Mouse (Mus musculus): ENCODE results near the gene Qk. TPM values are rescaled to one million over a fixed set of nuclear protein-coding genes. Genes with fewer than 3 reads are reported as not detected.
A peak's percentile ranks its signal among the peaks of the same experiment; 100 is the strongest.

The Qk gene
- polyA plus RNA-seq, 1 experiment from 2014 or later = 35.7 TPM

DNA sequence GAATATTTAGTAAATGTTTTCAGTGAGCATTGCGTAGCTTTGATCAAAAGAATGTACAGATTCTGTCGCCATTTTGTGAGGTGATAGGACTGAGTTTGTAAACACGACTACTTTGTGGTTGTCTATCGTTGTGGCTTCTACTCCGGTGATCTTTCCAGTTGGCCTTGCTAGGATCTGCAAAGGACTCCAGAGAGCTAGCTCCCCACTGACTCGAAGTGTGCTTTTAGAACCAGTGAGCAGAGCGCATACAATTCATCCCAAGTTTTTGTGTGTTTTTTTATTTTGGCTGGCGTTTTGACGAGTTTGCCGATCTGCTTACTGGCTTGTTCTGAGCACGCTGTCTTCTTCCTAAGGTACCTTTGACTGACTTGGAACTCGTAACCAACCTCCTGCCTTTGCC is 16.9 kb upstream of the Qk start:
- no peak for ATAC-seq (ENCODE audit: low FRiP score, low read depth)
- WGBS = 85% methylated on average over 12 of the region's 12 CpGs
- Histone ChIP-seq H3K4me2 (replicated peaks) (no peak overlapping the region), H3K9ac (no peak overlapping the region), H3K27me3 (no peaks in the 10 kb centered on the region), H3K27ac (no peak overlapping the region), H3K36me3 (no peaks in the 10 kb centered on the region), H3K4me3 (no peak overlapping the region), H3K4me1 (peaks cover 14% of the 10 kb centered on the region), H3K9me3 (no peaks in the 10 kb centered on the region)

DNA sequence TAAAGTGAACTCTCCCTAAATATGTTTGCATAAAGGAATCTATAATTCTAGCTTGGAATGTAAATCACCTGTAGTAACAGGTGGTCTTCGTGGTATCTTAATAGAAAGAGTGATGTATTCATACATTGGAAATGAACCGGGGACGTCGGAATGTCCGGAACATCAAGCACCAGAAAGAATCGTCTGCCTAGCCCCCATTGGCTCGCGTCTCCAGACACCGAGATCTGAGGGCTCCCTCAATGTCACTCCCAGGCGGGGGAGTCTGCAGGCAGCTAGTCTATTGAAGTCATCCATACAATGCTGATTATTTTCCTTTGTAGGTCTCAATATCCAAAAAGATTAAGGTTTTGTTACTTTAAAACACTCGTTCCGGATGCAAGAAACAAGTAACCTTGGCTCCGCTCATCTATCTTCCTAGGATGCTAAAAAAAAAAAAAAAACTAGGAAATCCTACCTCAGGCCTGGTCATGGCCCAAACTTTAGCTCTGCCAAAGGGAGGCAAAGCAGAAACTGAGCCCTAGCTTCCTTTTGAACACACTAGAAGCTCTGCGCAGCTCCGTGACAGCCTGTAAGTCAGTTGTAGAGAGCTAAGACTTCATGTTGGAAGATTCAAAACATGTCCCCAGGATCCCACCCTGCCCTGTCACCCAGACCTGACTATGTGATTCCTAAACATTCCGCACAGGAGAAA is 16.3 kb upstream of the Qk start:
- H3K4me3 ChIP-seq = peak overlapping the region; percentile 51
- 22% methylated on average over 16 of the region's 16 CpGs for WGBS
- H3K27ac ChIP-seq = peak overlapping the region; percentile 89; the same call in 1 of the 2 replicates
- peaks cover 14% of the 10 kb centered on the region for H3K4me1 ChIP-seq
- H3K36me3 ChIP-seq = no peaks in the 10 kb centered on the region
- peak overlapping the region; percentile 82 for H3K4me2 ChIP-seq (replicated peaks)
- no peaks in the 10 kb centered on the region for H3K27me3 ChIP-seq
- H3K9ac ChIP-seq = peak overlapping the region; percentile 78
- H3K9me3 ChIP-seq = no peaks in the 10 kb centered on the region
- peak; percentile 52; the same call in 1 of the 2 replicates for ATAC-seq (ENCODE audit: low FRiP score, low read depth)

DNA sequence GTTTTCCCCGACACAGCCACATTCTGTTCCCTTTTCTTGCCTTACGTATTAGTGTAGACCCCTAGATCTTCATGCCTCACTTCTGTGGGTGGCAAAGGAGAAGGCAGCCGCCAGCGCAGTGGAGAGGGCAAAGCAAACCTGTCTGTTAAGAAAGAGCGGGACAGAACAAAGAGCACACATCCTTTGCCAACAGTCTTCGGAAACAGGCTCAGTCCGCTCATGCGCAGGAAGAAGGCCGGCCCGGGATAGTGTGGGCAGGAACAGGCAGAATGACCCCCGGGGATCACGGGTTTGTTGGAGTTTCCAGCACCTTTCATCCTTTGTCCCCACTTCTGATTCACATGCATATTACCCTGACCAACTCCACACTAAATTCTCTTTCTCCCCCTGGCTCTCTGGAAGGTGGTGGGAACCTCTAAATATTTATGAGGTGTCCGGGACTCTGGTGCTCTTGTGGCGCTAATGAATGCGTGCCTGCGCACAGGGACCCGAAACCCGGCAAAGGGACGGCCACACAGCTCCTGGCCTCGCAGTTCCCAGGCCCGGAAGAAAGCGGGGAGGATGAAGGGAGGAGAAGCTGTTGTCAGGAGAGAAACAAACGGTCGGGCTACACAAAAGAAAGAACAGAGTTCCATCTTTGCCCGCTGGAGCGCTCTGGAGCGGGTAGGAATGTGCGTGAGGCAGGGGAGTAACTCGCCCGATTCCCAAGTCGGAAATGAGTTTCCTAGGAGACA is 15.5 kb upstream of the Qk start:
- peak overlapping the region; percentile 82 for H3K4me2 ChIP-seq (replicated peaks)
- WGBS = under 1% methylated on average over 31 of the region's 31 CpGs
- H3K27me3 ChIP-seq = no peaks in the 10 kb centered on the region
- ATAC-seq (ENCODE audit: low FRiP score, low read depth) = peak; percentile 87
- peak overlapping the region; percentile 51 for H3K4me3 ChIP-seq
- no peaks in the 10 kb centered on the region for H3K9me3 ChIP-seq
- H3K36me3 ChIP-seq = no peaks in the 10 kb centered on the region
- peak overlapping the region; percentile 89 for H3K27ac ChIP-seq
- peaks cover 14% of the 10 kb centered on the region for H3K4me1 ChIP-seq
- H3K9ac ChIP-seq = peak overlapping the region; percentile 78

GRCm38 (mm10) chr17:10334481-10334880 is 14.8 kb upstream of the Qk start:
- H3K4me2 ChIP-seq (replicated peaks) = peak overlapping the region; percentile 82
- ATAC-seq (ENCODE audit: low FRiP score, low read depth) = peak; percentile 35; the same call in 1 of the 2 replicates
- H3K4me1 ChIP-seq = peaks cover 14% of the 10 kb centered on the region
- H3K9me3 ChIP-seq = no peaks in the 10 kb centered on the region
- H3K9ac ChIP-seq = peak overlapping the region; percentile 78
- no peaks in the 10 kb centered on the region for H3K36me3 ChIP-seq
- WGBS = 21% methylated on average over 1 of the region's 1 CpGs
- no peaks in the 10 kb centered on the region for H3K27me3 ChIP-seq
- H3K27ac ChIP-seq = peak overlapping the region; percentile 89
- H3K4me3 ChIP-seq = peak overlapping the region; percentile 51

GRCm38 (mm10) chr17:10333321-10333720 is 13.7 kb upstream of the Qk start:
- H3K9me3 ChIP-seq = no peaks in the 10 kb centered on the region
- no peak overlapping the region for H3K9ac ChIP-seq
- H3K4me1 ChIP-seq = peaks cover 14% of the 10 kb centered on the region
- H3K36me3 ChIP-seq = peaks cover 3% of the 10 kb centered on the region; the same call in 1 of the 2 replicates
- no peak overlapping the region for H3K4me3 ChIP-seq
- H3K27me3 ChIP-seq = no peaks in the 10 kb centered on the region
- no peak for ATAC-seq (ENCODE audit: low FRiP score, low read depth)
- H3K4me2 ChIP-seq (replicated peaks) = no peak overlapping the region
- H3K27ac ChIP-seq = no peak overlapping the region
- 89% methylated on average over 8 of the region's 8 CpGs for WGBS

DNA sequence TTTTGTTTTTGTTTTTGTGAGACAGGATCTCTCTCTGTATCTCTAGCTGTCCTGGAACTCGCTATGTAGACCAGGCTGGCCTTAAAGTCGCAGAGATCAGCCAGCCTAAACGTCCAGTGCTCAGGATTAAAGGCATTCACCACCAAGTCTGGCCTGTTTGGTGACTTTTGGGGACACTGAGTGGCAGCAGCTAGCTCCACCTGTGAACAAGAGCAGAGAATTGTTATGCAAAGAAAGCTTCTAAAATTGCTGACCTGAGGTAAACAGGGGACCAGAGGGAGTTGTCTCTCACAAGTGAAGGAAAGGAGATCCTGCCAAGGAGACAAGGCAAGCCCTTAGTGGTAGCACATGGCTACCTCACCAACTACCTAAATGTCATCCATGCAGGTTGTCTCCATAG is 12.5 kb upstream of the Qk start:
- Histone ChIP-seq H3K9ac (no peak overlapping the region), H3K36me3 (peaks cover 3% of the 10 kb centered on the region; the same call in 1 of the 2 replicates), H3K27me3 (no peaks in the 10 kb centered on the region), H3K4me2 (replicated peaks) (no peak overlapping the region), H3K9me3 (no peaks in the 10 kb centered on the region), H3K4me1 (peaks cover 14% of the 10 kb centered on the region), H3K27ac (no peak overlapping the region), H3K4me3 (no peak overlapping the region)
- ATAC-seq (ENCODE audit: low FRiP score, low read depth) = no peak
- 75% methylated on average over 3 of the region's 3 CpGs for WGBS

- 83% methylated on average over 5 of the region's 5 CpGs for WGBS
These were observed 9.8 kb upstream of the Qk start for GRCm38 (mm10) chr17:10329461-10329860.

DNA sequence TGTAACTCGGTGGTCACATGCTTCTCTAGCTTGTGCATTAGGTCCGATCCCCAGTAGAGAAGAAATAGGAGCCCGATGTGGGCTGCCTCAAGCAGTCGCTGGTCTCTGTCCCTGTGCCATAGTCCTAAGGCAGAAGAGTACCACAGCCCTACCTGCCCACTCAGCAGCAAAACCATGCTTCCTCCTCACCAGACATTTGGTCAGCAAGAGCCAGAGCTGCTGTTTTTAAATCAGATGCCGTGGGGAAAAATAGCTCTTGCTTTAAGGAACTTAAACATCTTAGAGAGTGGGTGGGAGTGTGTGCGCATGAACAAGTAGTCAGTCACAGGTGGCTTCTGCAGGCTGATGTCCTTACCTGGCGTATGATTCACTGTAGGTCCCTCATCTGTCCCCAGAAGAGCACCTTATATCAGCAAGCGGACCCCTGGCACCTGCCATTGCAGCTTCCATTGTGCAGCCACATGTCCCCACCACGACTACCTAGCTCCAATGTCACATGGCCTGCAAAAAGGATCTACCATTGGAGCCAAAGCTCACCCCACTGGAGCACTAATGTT is 9.0 kb upstream of the Qk start:
- peaks cover under 1% of the 10 kb centered on the region; the same call in 1 of the 2 replicates for H3K4me1 ChIP-seq
- H3K36me3 ChIP-seq = peaks cover 13% of the 10 kb centered on the region
- no peak for ATAC-seq (ENCODE audit: low FRiP score, low read depth)
- 88% methylated on average over 9 of the region's 9 CpGs for WGBS
- H3K4me3 ChIP-seq = no peak overlapping the region
- H3K27me3 ChIP-seq = no peaks in the 10 kb centered on the region
- no peak overlapping the region for H3K4me2 ChIP-seq (replicated peaks)
- H3K9ac ChIP-seq = no peak overlapping the region
- 0 out of 2 replicates have a peak, but pooled peaks cover 5% of the 10 kb centered on the region for H3K9me3 ChIP-seq
- H3K27ac ChIP-seq = no peak overlapping the region

More at GRCm38 (mm10) chr17:10329461-10329860, 9.8 kb upstream of the Qk start:
- Histone ChIP-seq H3K4me2 (replicated peaks) (no peak overlapping the region), H3K36me3 (peaks cover 13% of the 10 kb centered on the region), H3K9me3 (0 out of 2 replicates have a peak, but pooled peaks cover 5% of the 10 kb centered on the region), H3K4me3 (no peak overlapping the region), H3K4me1 (peaks cover 3% of the 10 kb centered on the region), H3K27ac (no peak overlapping the region), H3K27me3 (no peaks in the 10 kb centered on the region), H3K9ac (no peak overlapping the region)
- no peak for ATAC-seq (ENCODE audit: low FRiP score, low read depth)

GRCm38 (mm10) chr17:10327584-10328210 is 8.0 kb upstream of the Qk start:
- H3K9me3 ChIP-seq = 0 out of 2 replicates have a peak, but pooled peaks cover 5% of the 10 kb centered on the region
- no peak overlapping the region for H3K9ac ChIP-seq
- 72% methylated on average over 5 of the region's 5 CpGs for WGBS
- H3K36me3 ChIP-seq = peaks cover 13% of the 10 kb centered on the region
- no peaks in the 10 kb centered on the region for H3K27me3 ChIP-seq
- peaks cover 8% of the 10 kb centered on the region; the same call in 1 of the 2 replicates for H3K4me1 ChIP-seq
- no peak overlapping the region for H3K27ac ChIP-seq
- no peak overlapping the region for H3K4me2 ChIP-seq (replicated peaks)
- H3K4me3 ChIP-seq = no peak overlapping the region
- ATAC-seq (ENCODE audit: low FRiP score, low read depth) = no peak

DNA sequence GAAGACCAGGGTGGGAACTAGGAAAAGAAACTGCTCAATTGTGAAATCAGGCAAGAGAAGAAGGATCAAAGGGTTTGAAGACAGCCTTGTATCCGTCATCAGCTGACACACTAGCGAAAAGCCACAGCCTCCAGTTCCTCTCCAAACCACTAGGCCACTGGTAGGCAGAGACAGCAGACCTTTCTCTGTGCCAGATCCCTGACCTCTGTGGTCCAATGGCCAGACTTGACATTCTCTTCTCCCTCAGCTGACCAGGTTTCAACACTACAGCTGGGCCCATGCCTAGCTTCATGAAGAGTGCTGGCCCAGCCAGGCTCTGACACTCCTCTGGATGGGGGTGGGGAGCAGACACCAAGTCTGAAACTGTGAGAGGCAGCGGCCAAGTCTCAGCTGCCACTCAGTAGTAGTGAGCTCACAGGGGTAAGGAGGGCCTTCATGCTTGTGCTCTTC is 7.0 kb upstream of the Qk start:
- Histone ChIP-seq H3K4me2 (replicated peaks) (no peak overlapping the region), H3K4me3 (no peak overlapping the region), H3K9ac (no peak overlapping the region), H3K27ac (no peak overlapping the region), H3K9me3 (0 out of 2 replicates have a peak, but pooled peaks cover 5% of the 10 kb centered on the region), H3K36me3 (peaks cover 13% of the 10 kb centered on the region), H3K27me3 (no peaks in the 10 kb centered on the region), H3K4me1 (peaks cover 13% of the 10 kb centered on the region)
- ATAC-seq (ENCODE audit: low FRiP score, low read depth) = no peak
- WGBS = 65% methylated on average over 3 of the region's 3 CpGs

- 94% methylated on average over 4 of the region's 4 CpGs for WGBS
These were observed 6.3 kb upstream of the Qk start for GRCm38 (mm10) chr17:10325921-10326320.

More at GRCm38 (mm10) chr17:10325921-10326320, 6.3 kb upstream of the Qk start:
- Histone ChIP-seq H3K9ac (no peak overlapping the region), H3K27me3 (no peaks in the 10 kb centered on the region), H3K36me3 (peaks cover 13% of the 10 kb centered on the region), H3K4me1 (peaks cover 19% of the 10 kb centered on the region), H3K4me3 (no peak overlapping the region), H3K4me2 (replicated peaks) (no peak overlapping the region), H3K9me3 (0 out of 2 replicates have a peak, but pooled peaks cover 5% of the 10 kb centered on the region), H3K27ac (no peak overlapping the region)
- ATAC-seq (ENCODE audit: low FRiP score, low read depth) = no peak

All from limb, embryonic 13.5 days (tissue).